ENCODE assay signal across 13 mouse cellular contexts in genomic region chr6:108216091-108216490, GRCm38 (mm10). TPM values are rescaled to one million over a fixed set of nuclear protein-coding genes. Genes with fewer than 3 reads are reported as not detected.
DNase-seq lines count a peak whose midpoint lies in the region; ATAC-seq and TF ChIP-seq lines count a peak whose summit lies in the region.
"Had no signal": no experiment of that assay in that cellular context is flagged by ENCODE, and none has a peak within 500 bp of the region (broad histone marks: within the 10 kb centered on the region; RNA-seq: fewer than 3 reads in every experiment).

No protein-coding gene starts in this region.

- H3K4me2 ChIP-seq in forebrain, postnatal 0 days (ENCODE audit: low read depth): peak overlapping the region; percentile 96
- no peak overlapping the region for H3K4me2 ChIP-seq in forebrain, embryonic 12.5 days
- H3K4me2 ChIP-seq in hindbrain, postnatal 0 days (ENCODE audit: low read depth, low read length): peak overlapping the region; percentile 0; the same call in 1 of the 2 replicates
- H3K4me2 ChIP-seq in hindbrain, embryonic 14.5 days (replicated peaks): no peak overlapping the region
- peak overlapping the region; percentile 87; the same call in 1 of the 2 replicates for H3K4me2 ChIP-seq in kidney, embryonic 15.5 days
- H3K4me2 ChIP-seq in lung, embryonic 16.5 days (ENCODE audit: low read depth, low read length): no peak overlapping the region
- no peak overlapping the region for H3K4me2 ChIP-seq in midbrain, embryonic 15.5 days
- H3K4me2 ChIP-seq: liver, embryonic 11.5 days; neural tube, embryonic 12.5 days had no signal

- WGBS in forebrain, postnatal 0 days: 77% methylated on average over 5 of the region's 5 CpGs
- 81% methylated on average over 5 of the region's 5 CpGs for WGBS in forebrain, embryonic 12.5 days
- 82% methylated on average over 5 of the region's 5 CpGs for WGBS in hindbrain, postnatal 0 days
- WGBS in hindbrain, embryonic 14.5 days: 85% methylated on average over 5 of the region's 5 CpGs
- 66% methylated on average over 5 of the region's 5 CpGs for WGBS in kidney, embryonic 15.5 days
- 71% methylated on average over 5 of the region's 5 CpGs for WGBS in lung, embryonic 16.5 days
- WGBS in midbrain, embryonic 15.5 days: 81% methylated on average over 5 of the region's 5 CpGs

- H3K27me3 ChIP-seq in forebrain, postnatal 0 days (ENCODE audit: insufficient read depth, low read length): no peaks in the 10 kb centered on the region
- peaks cover 4% of the 10 kb centered on the region; the same call in 1 of the 2 replicates for H3K27me3 ChIP-seq in forebrain, embryonic 12.5 days
- no peaks in the 10 kb centered on the region for H3K27me3 ChIP-seq in hindbrain, postnatal 0 days (ENCODE audit: insufficient read depth, low read length)
- peaks cover 3% of the 10 kb centered on the region; the same call in 1 of the 2 replicates for H3K27me3 ChIP-seq in hindbrain, embryonic 14.5 days (ENCODE audit: control insufficient read depth, insufficient read depth, low read length)
- H3K27me3 ChIP-seq in kidney, embryonic 15.5 days: no peaks in the 10 kb centered on the region
- no peaks in the 10 kb centered on the region for H3K27me3 ChIP-seq in lung, embryonic 16.5 days (ENCODE audit: control insufficient read depth, insufficient read depth, low read depth, low read length)
- H3K27me3 ChIP-seq in midbrain, embryonic 15.5 days (replicated peaks): peaks cover 7% of the 10 kb centered on the region; the same call in 1 of the 2 replicates
- H3K27me3 ChIP-seq: neural tube, embryonic 12.5 days had no signal

- peaks cover 6% of the 10 kb centered on the region; the same call in 1 of the 2 replicates for H3K4me1 ChIP-seq in forebrain, postnatal 0 days (ENCODE audit: insufficient read depth)
- H3K4me1 ChIP-seq in forebrain, embryonic 12.5 days: peaks cover 16% of the 10 kb centered on the region
- no peaks in the 10 kb centered on the region for H3K4me1 ChIP-seq in hindbrain, postnatal 0 days (ENCODE audit: insufficient read depth, low read length)
- peaks cover 9% of the 10 kb centered on the region for H3K4me1 ChIP-seq in hindbrain, embryonic 14.5 days (replicated peaks; ENCODE audit: control insufficient read depth, insufficient read depth, low read length)
- H3K4me1 ChIP-seq in kidney, embryonic 15.5 days: peaks cover 39% of the 10 kb centered on the region
- H3K4me1 ChIP-seq in lung, embryonic 16.5 days (replicated peaks; ENCODE audit: control insufficient read depth, insufficient read depth, low read length): peaks cover 23% of the 10 kb centered on the region
- H3K4me1 ChIP-seq in midbrain, embryonic 15.5 days: peaks cover 5% of the 10 kb centered on the region; the same call in 1 of the 2 replicates

- H3K9me3 ChIP-seq in forebrain, postnatal 0 days (ENCODE audit: low read length): no peaks in the 10 kb centered on the region
- no peaks in the 10 kb centered on the region for H3K9me3 ChIP-seq in forebrain, embryonic 12.5 days
- H3K9me3 ChIP-seq in hindbrain, postnatal 0 days (ENCODE audit: low read length): no peaks in the 10 kb centered on the region
- H3K9me3 ChIP-seq in hindbrain, embryonic 14.5 days (ENCODE audit: control insufficient read depth, low read length): no peaks in the 10 kb centered on the region
- H3K9me3 ChIP-seq in kidney, embryonic 15.5 days (replicated peaks): no peaks in the 10 kb centered on the region
- no peaks in the 10 kb centered on the region for H3K9me3 ChIP-seq in lung, embryonic 16.5 days (ENCODE audit: control insufficient read depth, low read length)
- no peaks in the 10 kb centered on the region for H3K9me3 ChIP-seq in midbrain, embryonic 15.5 days
- H3K9me3 ChIP-seq: neural tube, embryonic 12.5 days had no signal

- no peak for ATAC-seq in forebrain, postnatal 0 days
- no peak for ATAC-seq in forebrain, embryonic 12.5 days (ENCODE audit: low FRiP score)
- no peak for ATAC-seq in hindbrain, postnatal 0 days
- no peak for ATAC-seq in hindbrain, embryonic 14.5 days (ENCODE audit: low FRiP score)
- no peak for ATAC-seq in kidney, embryonic 15.5 days (replicated peaks; ENCODE audit: low FRiP score)
- ATAC-seq in lung, embryonic 16.5 days (ENCODE audit: low read depth): no peak
- ATAC-seq in midbrain, embryonic 15.5 days (replicated peaks): no peak

- DNase-seq in forebrain, postnatal 0 days: no peak
- DNase-seq in hindbrain, postnatal 0 days (ENCODE audit: low spot score): no peak
- no peak for DNase-seq in hindbrain, embryonic 14.5 days (ENCODE audit: low spot score)
- DNase-seq in thymus, adult 18-20 months: no peak
- DNase-seq: cerebellum, adult 9-10 months; heart, postnatal 10 days had no signal

- H3K27ac ChIP-seq in forebrain, postnatal 0 days (ENCODE audit: low read depth, low read length): no peak overlapping the region
- H3K27ac ChIP-seq in forebrain, embryonic 12.5 days: no peak overlapping the region
- H3K27ac ChIP-seq in hindbrain, postnatal 0 days: no peak overlapping the region
- H3K27ac ChIP-seq in hindbrain, embryonic 14.5 days: no peak overlapping the region
- no peak overlapping the region for H3K27ac ChIP-seq in kidney, embryonic 15.5 days
- peak overlapping the region; percentile 50; the same call in 1 of the 2 replicates for H3K27ac ChIP-seq in lung, embryonic 16.5 days (ENCODE audit: low read length)
- no peak overlapping the region for H3K27ac ChIP-seq in midbrain, embryonic 15.5 days
- H3K27ac ChIP-seq: neural tube, embryonic 12.5 days; stomach, postnatal 0 days had no signal

- H3K9ac ChIP-seq in forebrain, postnatal 0 days: no peak overlapping the region
- no peak overlapping the region for H3K9ac ChIP-seq in forebrain, embryonic 12.5 days
- no peak overlapping the region for H3K9ac ChIP-seq in hindbrain, postnatal 0 days (replicated peaks; ENCODE audit: low read length)
- no peak overlapping the region for H3K9ac ChIP-seq in hindbrain, embryonic 14.5 days
- H3K9ac ChIP-seq in kidney, embryonic 15.5 days: no peak overlapping the region
- no peak overlapping the region for H3K9ac ChIP-seq in lung, embryonic 16.5 days (ENCODE audit: low read length)
- H3K9ac ChIP-seq in midbrain, embryonic 15.5 days: no peak overlapping the region
- H3K9ac ChIP-seq: neural tube, embryonic 12.5 days had no signal

- H3K4me3 ChIP-seq in forebrain, postnatal 0 days (ENCODE audit: low read depth, low read length): peak overlapping the region; percentile 78; the same call in 1 of the 2 replicates
- H3K4me3 ChIP-seq in forebrain, embryonic 12.5 days (replicated peaks): no peak overlapping the region
- H3K4me3 ChIP-seq in hindbrain, postnatal 0 days (ENCODE audit: low read length): no peak overlapping the region
- H3K4me3 ChIP-seq in hindbrain, embryonic 14.5 days (replicated peaks; ENCODE audit: low read length): no peak overlapping the region
- no peak overlapping the region for H3K4me3 ChIP-seq in kidney, embryonic 15.5 days (replicated peaks)
- no peak overlapping the region for H3K4me3 ChIP-seq in lung, embryonic 16.5 days (ENCODE audit: low read length)
- H3K4me3 ChIP-seq in midbrain, embryonic 15.5 days: no peak overlapping the region
- H3K4me3 ChIP-seq: neural tube, embryonic 12.5 days had no signal

- no peak for TF ChIP-seq CTCF in forebrain, postnatal 0 days (IDR thresholded peaks at IDR 0.05; ENCODE audit: low read depth)
- TF ChIP-seq CTCF in hindbrain, postnatal 0 days (IDR thresholded peaks at IDR 0.05; ENCODE audit: low read depth): no peak

- H3K36me3 ChIP-seq in forebrain, postnatal 0 days (ENCODE audit: insufficient read depth): no peaks in the 10 kb centered on the region; the same call in 1 of the 2 replicates
- no peaks in the 10 kb centered on the region for H3K36me3 ChIP-seq in forebrain, embryonic 12.5 days (replicated peaks)
- H3K36me3 ChIP-seq in hindbrain, postnatal 0 days (ENCODE audit: insufficient read depth, low read length): no peaks in the 10 kb centered on the region
- no peaks in the 10 kb centered on the region for H3K36me3 ChIP-seq in hindbrain, embryonic 14.5 days (replicated peaks; ENCODE audit: control insufficient read depth, insufficient read depth)
- H3K36me3 ChIP-seq in kidney, embryonic 15.5 days: peaks cover 6% of the 10 kb centered on the region; the same call in 1 of the 2 replicates
- no peaks in the 10 kb centered on the region for H3K36me3 ChIP-seq in lung, embryonic 16.5 days (ENCODE audit: control insufficient read depth, insufficient read depth, low read length)
- no peaks in the 10 kb centered on the region for H3K36me3 ChIP-seq in midbrain, embryonic 15.5 days (replicated peaks)
- H3K36me3 ChIP-seq: neural tube, embryonic 12.5 days had no signal

RNA-seq across cellular contexts. Expression of gene Itpr1, which starts 3.2 kb away (rescaled TPM):
- 39.6 and 46.7 TPM in 2 replicates for total RNA-seq in forebrain, postnatal 0 days (2014; rRNA removed)
- polyA plus RNA-seq in forebrain, postnatal 0 days (2015; fragmentation: Nextera tagmentation; extraction: Ambion mirVana): 4.0 and 5.5 TPM in 2 replicates
- polyA plus RNA-seq in forebrain, embryonic 12.5 days (2016; fragmentation: Nextera tagmentation; extraction: Ambion mirVana): 10.2 and 10.6 TPM in 2 replicates
- 35.4 and 47.1 TPM in 2 replicates for total RNA-seq in hindbrain, postnatal 0 days (2014; rRNA removed)
- 7.2 and 8.4 TPM in 2 replicates for polyA plus RNA-seq in hindbrain, postnatal 0 days (2015; fragmentation: Nextera tagmentation; extraction: Ambion mirVana)
- polyA plus RNA-seq in hindbrain, embryonic 14.5 days (2014; fragmentation: Nextera tagmentation; extraction: Ambion mirVana): 6.5 TPM in 2 replicates
- polyA plus RNA-seq in kidney, embryonic 15.5 days (2015; fragmentation: Nextera tagmentation; extraction: Ambion mirVana): 18.6 and 19.4 TPM in 2 replicates
- polyA plus RNA-seq in lung, embryonic 16.5 days (2015; fragmentation: Nextera tagmentation; extraction: Ambion mirVana): 12.4 and 13.0 TPM in 2 replicates
- polyA plus RNA-seq in midbrain, embryonic 15.5 days (2015; fragmentation: Nextera tagmentation; extraction: Ambion mirVana): 3.9 and 4.7 TPM in 2 replicates

RNA-seq across cellular contexts. Expression of gene Sumf1, which starts 30.7 kb away (rescaled TPM):
- 15.7 and 18.3 TPM in 2 replicates for total RNA-seq in forebrain, postnatal 0 days (2014; rRNA removed)
- polyA plus RNA-seq in forebrain, postnatal 0 days (2015; fragmentation: Nextera tagmentation; extraction: Ambion mirVana): 7.7 and 11.6 TPM in 2 replicates
- 17.0 and 17.1 TPM in 2 replicates for polyA plus RNA-seq in forebrain, embryonic 12.5 days (2016; fragmentation: Nextera tagmentation; extraction: Ambion mirVana)
- total RNA-seq in hindbrain, postnatal 0 days (2014; rRNA removed): 22.5 and 30.3 TPM in 2 replicates
- 14.4 and 15.8 TPM in 2 replicates for polyA plus RNA-seq in hindbrain, postnatal 0 days (2015; fragmentation: Nextera tagmentation; extraction: Ambion mirVana)
- 12.0 and 13.5 TPM in 2 replicates for polyA plus RNA-seq in hindbrain, embryonic 14.5 days (2014; fragmentation: Nextera tagmentation; extraction: Ambion mirVana)
- polyA plus RNA-seq in kidney, embryonic 15.5 days (2015; fragmentation: Nextera tagmentation; extraction: Ambion mirVana): 25.3 and 26.0 TPM in 2 replicates
- polyA plus RNA-seq in lung, embryonic 16.5 days (2015; fragmentation: Nextera tagmentation; extraction: Ambion mirVana): 26.0 and 26.7 TPM in 2 replicates
- polyA plus RNA-seq in midbrain, embryonic 15.5 days (2015; fragmentation: Nextera tagmentation; extraction: Ambion mirVana): 11.0 and 11.4 TPM in 2 replicates

Comparison
In these comparisons a context has a peak if more than half of its experiments do, and no peak if none do; other contexts are left out.
1. H3K4me2 ChIP-seq: peak in forebrain, postnatal 0 days (single experiment), hindbrain, postnatal 0 days (single experiment) and kidney, embryonic 15.5 days (single experiment); none in forebrain, embryonic 12.5 days (single experiment), hindbrain, embryonic 14.5 days (single experiment), lung, embryonic 16.5 days (single experiment) and midbrain, embryonic 15.5 days (single experiment).